Mouse (Mus musculus) limb, embryonic 13.5 days (tissue): ENCODE data around the gene St6galnac6. TPM values are rescaled to one million over a fixed set of nuclear protein-coding genes. Genes with fewer than 3 reads are reported as not detected.

ENCODE experiments used
- ATAC-seq: fragments of 200-750 bp; cut with Nextera tagmentation; 2 replicates; pipeline ENCODE4 v1.8.0; 2017; ENCODE audit warnings: low read depth, moderate number of reproducible peaks, moderate TSS enrichment; ENCODE audit not compliant: low FRiP score
- H3K27ac ChIP-seq: fragments of 300-500 bp; sonication (generic); 2 replicates; pipeline ENCODE4 v1.5.1; 2015; ENCODE audit warnings: inconsistent platforms, mild to moderate bottlenecking, moderate library complexity
- H3K27me3 ChIP-seq: fragments of 300-500 bp; sonication (generic); 2 replicates; pipeline ENCODE4 v1.6.1; 2015; ENCODE audit warnings: mild to moderate bottlenecking, inconsistent platforms
- H3K36me3 ChIP-seq: fragments of 300-500 bp; sonication (generic); 2 replicates; pipeline ENCODE4 v1.6.1; 2015; ENCODE audit warnings: inconsistent platforms, mild to moderate bottlenecking, moderate library complexity
- H3K4me1 ChIP-seq: fragments of 300-500 bp; sonication (generic); 2 replicates; pipeline ENCODE4 v1.6.1; 2015; ENCODE audit warnings: inconsistent platforms
- H3K4me2 ChIP-seq: fragments of 300-500 bp; sonication (generic); replicated peaks from 2 replicates; pipeline ENCODE4 v1.6.1; 2015; ENCODE audit warnings: inconsistent platforms, mild to moderate bottlenecking, moderate library complexity
- H3K4me3 ChIP-seq: fragments of 300-500 bp; sonication (generic); 2 replicates; pipeline ENCODE4 v1.5.1; 2015; ENCODE audit warnings: moderate library complexity, mild to moderate bottlenecking, inconsistent platforms
- H3K9ac ChIP-seq: fragments of 300-500 bp; sonication (generic); 2 replicates; pipeline ENCODE4 v1.6.1; 2015; ENCODE audit warnings: mild to moderate bottlenecking, inconsistent platforms
- H3K9me3 ChIP-seq: fragments of 300-500 bp; sonication (generic); 2 replicates; pipeline ENCODE4 v1.6.1; 2016; ENCODE audit warnings: inconsistent platforms
- WGBS: fragments of 180-500 bp; shearing (Covaris S2); methylation state at CpG from one replicate; pipeline ENCODE4 v1.1.7; 2015; 5-methylcytosine and 5-hydroxymethylcytosine counted together
- polyA plus RNA-seq: library from polyadenylated mRNA; unstranded; fragments of >200 nt; fragmentation: Nextera tagmentation; extraction: Ambion mirVana; gene quantifications from 2 replicates; pipeline ENCODE4 v1.2.1, GENCODE M21; 2015

Gene St6galnac6
- 29.5 and 29.7 TPM in 2 replicates for polyA plus RNA-seq

GRCm38 (mm10) chr2:32599409-32599808 lies at the start of gene St6galnac6:
Gene St6galnac6, plus strand, starts transcription at chr2:32599709.
- Histone ChIP-seq H3K4me2 (no peak within 1 kb of the TSS), H3K27me3 (no peaks in the 10 kb centered on the region), H3K36me3 (peaks cover 28% of the 10 kb centered on the region), H3K27ac (no peak within 1 kb of the TSS; the same call in 1 of the 2 replicates), H3K4me1 (peaks cover 20% of the 10 kb centered on the region), H3K9ac (no peak within 1 kb of the TSS), H3K4me3 (no peak within 1 kb of the TSS), H3K9me3 (no peaks in the 10 kb centered on the region)
- ATAC-seq, result no peak
- WGBS, result 88% methylated on average over 3 of the region's 3 CpGs

GRCm38 (mm10) chr2:32549764-32550163 lies 49.7 kb upstream of the St6galnac6 start:
- H3K4me2 ChIP-seq, result no peak overlapping the region
- H3K9ac ChIP-seq, result no peak overlapping the region
- 33% methylated on average over 6 of the region's 6 CpGs for WGBS
- peak; percentile 48; the same call in 1 of the 2 replicates for ATAC-seq
- no peaks in the 10 kb centered on the region for H3K9me3 ChIP-seq
- H3K27me3 ChIP-seq, result no peaks in the 10 kb centered on the region
- no peak overlapping the region for H3K4me3 ChIP-seq
- H3K27ac ChIP-seq, result peak overlapping the region; percentile 74
- H3K4me1 ChIP-seq, result peaks cover 26% of the 10 kb centered on the region
- H3K36me3 ChIP-seq, result peaks cover 16% of the 10 kb centered on the region

- ATAC-seq, result no peak
- Histone ChIP-seq H3K9me3 (no peaks in the 10 kb centered on the region), H3K4me2 (no peak overlapping the region), H3K9ac (no peak overlapping the region), H3K4me1 (peaks cover 37% of the 10 kb centered on the region), H3K27me3 (no peaks in the 10 kb centered on the region), H3K36me3 (peaks cover 4% of the 10 kb centered on the region; the same call in 1 of the 2 replicates), H3K27ac (no peak overlapping the region), H3K4me3 (no peak overlapping the region)
- 69% methylated on average over 5 of the region's 5 CpGs for WGBS
Observed at GRCm38 (mm10) chr2:32551236-32551635, 48.3 kb upstream of the St6galnac6 start.

- Histone ChIP-seq H3K4me1 (peaks cover 43% of the 10 kb centered on the region), H3K36me3 (peaks cover 10% of the 10 kb centered on the region)
- 84% methylated on average over 7 of the region's 7 CpGs for WGBS
Observed at GRCm38 (mm10) chr2:32553592-32554148, 45.8 kb upstream of the St6galnac6 start.

GRCm38 (mm10) chr2:32555484-32555883 lies 44.0 kb upstream of the St6galnac6 start:
- Histone ChIP-seq H3K9ac (peak overlapping the region; percentile 25; the same call in 1 of the 2 replicates), H3K4me2 (no peak overlapping the region), H3K4me1 (peaks cover 25% of the 10 kb centered on the region), H3K36me3 (peaks cover 28% of the 10 kb centered on the region), H3K27me3 (no peaks in the 10 kb centered on the region), H3K4me3 (no peak overlapping the region), H3K9me3 (no peaks in the 10 kb centered on the region), H3K27ac (no peak overlapping the region; the same call in 1 of the 2 replicates)
- WGBS, result 57% methylated on average over 4 of the region's 4 CpGs
- no peak; the same call in 1 of the 2 replicates for ATAC-seq

More at GRCm38 (mm10) chr2:32553592-32554148, 45.8 kb upstream of the St6galnac6 start:
- no peak overlapping the region for H3K4me2 ChIP-seq
- no peak overlapping the region for H3K27ac ChIP-seq
- ATAC-seq, result no peak
- no peaks in the 10 kb centered on the region for H3K27me3 ChIP-seq
- no peak overlapping the region for H3K4me3 ChIP-seq
- no peak overlapping the region for H3K9ac ChIP-seq
- no peaks in the 10 kb centered on the region for H3K9me3 ChIP-seq

GRCm38 (mm10) chr2:32556019-32556418 lies 43.5 kb upstream of the St6galnac6 start:
- Histone ChIP-seq H3K27ac (peak overlapping the region; percentile 3; the same call in 1 of the 2 replicates), H3K4me1 (peaks cover 21% of the 10 kb centered on the region), H3K27me3 (no peaks in the 10 kb centered on the region), H3K36me3 (peaks cover 33% of the 10 kb centered on the region), H3K4me2 (no peak overlapping the region), H3K9me3 (no peaks in the 10 kb centered on the region), H3K9ac (no peak overlapping the region), H3K4me3 (no peak overlapping the region)
- no peak for ATAC-seq
- WGBS, result 85% methylated on average over 7 of the region's 7 CpGs

GRCm38 (mm10) chr2:32559570-32559969 lies 39.9 kb upstream of the St6galnac6 start:
- Histone ChIP-seq H3K4me1 (peaks cover 20% of the 10 kb centered on the region), H3K9ac (no peak overlapping the region), H3K9me3 (no peaks in the 10 kb centered on the region), H3K4me3 (no peak overlapping the region), H3K27ac (0 out of 2 replicates have a peak overlapping the region, but pooled peaks have one; percentile 22), H3K27me3 (no peaks in the 10 kb centered on the region), H3K4me2 (no peak overlapping the region), H3K36me3 (peaks cover 64% of the 10 kb centered on the region)
- ATAC-seq, result no peak
- 72% methylated on average over 5 of the region's 5 CpGs for WGBS

GRCm38 (mm10) chr2:32566536-32567063 lies 32.9 kb upstream of the St6galnac6 start:
- WGBS, result 42% methylated on average over 4 of the region's 4 CpGs
- no peaks in the 10 kb centered on the region for H3K27me3 ChIP-seq
- H3K4me2 ChIP-seq, result no peak overlapping the region
- peaks cover 73% of the 10 kb centered on the region for H3K36me3 ChIP-seq
- no peak for ATAC-seq
- no peaks in the 10 kb centered on the region for H3K9me3 ChIP-seq
- no peak overlapping the region for H3K9ac ChIP-seq
- peaks cover 8% of the 10 kb centered on the region for H3K4me1 ChIP-seq
- 0 out of 2 replicates have a peak overlapping the region, but pooled peaks have one; percentile 33 for H3K27ac ChIP-seq
- no peak overlapping the region for H3K4me3 ChIP-seq

GRCm38 (mm10) chr2:32568149-32568548 lies 31.4 kb upstream of the St6galnac6 start:
- no peak overlapping the region for H3K27ac ChIP-seq
- peaks cover 64% of the 10 kb centered on the region for H3K36me3 ChIP-seq
- no peaks in the 10 kb centered on the region for H3K9me3 ChIP-seq
- no peak for ATAC-seq
- WGBS, result 72% methylated on average over 5 of the region's 5 CpGs
- no peak overlapping the region for H3K4me2 ChIP-seq
- H3K27me3 ChIP-seq, result no peaks in the 10 kb centered on the region
- peaks cover 18% of the 10 kb centered on the region for H3K4me1 ChIP-seq
- H3K9ac ChIP-seq, result no peak overlapping the region
- no peak overlapping the region for H3K4me3 ChIP-seq

- Histone ChIP-seq H3K9me3 (no peaks in the 10 kb centered on the region), H3K36me3 (peaks cover 63% of the 10 kb centered on the region), H3K9ac (no peak overlapping the region), H3K4me2 (no peak overlapping the region), H3K4me1 (peaks cover 18% of the 10 kb centered on the region), H3K4me3 (no peak overlapping the region), H3K27ac (no peak overlapping the region), H3K27me3 (no peaks in the 10 kb centered on the region)
- ATAC-seq, result no peak
- WGBS, result 88% methylated on average over 3 of the region's 3 CpGs
Observed at GRCm38 (mm10) chr2:32568941-32569340, 30.6 kb upstream of the St6galnac6 start.

- peaks cover 22% of the 10 kb centered on the region for H3K4me1 ChIP-seq
- 1% methylated on average over 36 of the region's 36 CpGs for WGBS
- H3K4me2 ChIP-seq, result peak within 1 kb of the TSS; percentile 90
- H3K27me3 ChIP-seq, result no peaks in the 10 kb centered on the region
- no peaks in the 10 kb centered on the region for H3K9me3 ChIP-seq
- H3K4me3 ChIP-seq, result peak within 1 kb of the TSS; percentile 82
- peak within 1 kb of the TSS; percentile 48; the same call in 1 of the 2 replicates for H3K27ac ChIP-seq
- ATAC-seq, result peak; percentile 85
- peak within 1 kb of the TSS; percentile 79 for H3K9ac ChIP-seq
- peaks cover 43% of the 10 kb centered on the region for H3K36me3 ChIP-seq
Observed at GRCm38 (mm10) chr2:32570698-32571494, 28.6 kb upstream of the St6galnac6 start, which contains the start of gene Dpm2. Gene Dpm2, plus strand, starts transcription at chr2:32570858.

GRCm38 (mm10) chr2:32572196-32572595 lies 27.3 kb upstream of the St6galnac6 start:
- Histone ChIP-seq H3K4me3 (peak overlapping the region; percentile 82), H3K36me3 (peaks cover 31% of the 10 kb centered on the region), H3K27ac (no peak overlapping the region), H3K9ac (no peak overlapping the region), H3K4me1 (peaks cover 25% of the 10 kb centered on the region), H3K4me2 (peak overlapping the region; percentile 90; the same call in 1 of the 2 replicates), H3K27me3 (peaks cover 6% of the 10 kb centered on the region), H3K9me3 (no peaks in the 10 kb centered on the region)
- 90% methylated on average over 11 of the region's 11 CpGs for WGBS
- no peak for ATAC-seq
